Mouse (Mus musculus): Measurements from ENCODE around the gene Tbx18.

- TF ChIP-seq EP300 (IDR thresholded peaks at IDR 0.05; ENCODE audit: low read depth) (no peak), CTCF (IDR thresholded peaks at IDR 0.05; ENCODE audit: low read depth) (no peak)
Measured at GRCm38 (mm10) chr9:87728107-87728506, 3.0 kb downstream of the Tbx18 start.
